Mouse (Mus musculus) bone marrow, adult 2 months (tissue): Measurements from ENCODE around the gene Elfn2.

Source experiments
- CTCF ChIP-seq: fragments of 200-500 bp; IDR thresholded peaks from 2 replicates; pipeline ENCODE4 v1.5.1; 2011; ENCODE audit warnings: low read length, control low read depth; ENCODE audit not compliant: control insufficient read depth, insufficient read depth
- POLR2A ChIP-seq: fragments of 200-500 bp; IDR thresholded peaks from 2 replicates; pipeline ENCODE4 v1.6.1; 2011; ENCODE audit warnings: low read depth, mild to moderate bottlenecking, control low read depth, low read length, borderline replicate concordance; ENCODE audit not compliant: control insufficient read depth

GRCm38 (mm10) chr15:78684111-78684510 lies 34.5 kb downstream of the Elfn2 start:
- TF ChIP-seq POLR2A (no peak), CTCF (no peak)
